Mouse (Mus musculus): ENCODE measurements at regions not wholly inside any gene's neighbourhood (a gene's known extent, or its start where the extent isn't known, plus 50 kb on each side); places are given as distances from the start of the nearest gene placed in this dataset.

GRCm38 (mm10) chr16:86347753-86348152, 446.1 kb upstream of the Adamts5 start:
- no peak overlapping the region for H3K4me2 ChIP-seq (replicated peaks; ENCODE audit: low read depth, low read length)
- H3K36me3 ChIP-seq (ENCODE audit: control insufficient read depth, insufficient read depth, low read length) = no peaks in the 10 kb centered on the region
- H3K9ac ChIP-seq (replicated peaks; ENCODE audit: low read depth, low read length) = no peak overlapping the region
- 87% methylated on average over 5 of the region's 5 CpGs for WGBS
- no peak overlapping the region for H3K27ac ChIP-seq (ENCODE audit: low read length)
- H3K27me3 ChIP-seq (ENCODE audit: control insufficient read depth, insufficient read depth, low read length) = no peaks in the 10 kb centered on the region
- H3K4me1 ChIP-seq (ENCODE audit: control insufficient read depth, insufficient read depth, low read length) = no peaks in the 10 kb centered on the region
- H3K9me3 ChIP-seq (ENCODE audit: control insufficient read depth, low read depth, low read length) = no peaks in the 10 kb centered on the region
- ATAC-seq (ENCODE audit: insufficient number of reproducible peaks, insufficient read depth, low FRiP score, low read depth) = no peak
- no peak overlapping the region for H3K4me3 ChIP-seq (ENCODE audit: low read depth, low read length)

DNA sequence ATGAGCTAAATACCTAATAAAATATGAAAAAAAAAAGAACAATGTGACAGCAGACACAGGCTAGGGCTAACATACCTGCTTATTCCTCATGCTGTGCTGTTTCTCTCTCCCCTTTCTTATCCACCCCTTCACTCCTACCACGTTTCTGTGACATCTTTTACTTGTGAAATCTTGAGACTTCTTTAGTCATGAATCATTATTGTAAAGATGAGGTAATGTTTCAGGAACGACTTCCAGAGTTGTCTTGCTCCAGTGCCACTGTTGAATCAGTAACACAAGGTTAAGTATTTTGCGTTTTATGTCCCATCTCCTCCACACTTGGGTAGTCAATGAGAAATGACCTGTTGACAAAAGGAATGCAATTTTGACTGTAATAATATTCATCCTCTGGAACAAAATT, 445.3 kb upstream of the Adamts5 start:
- Histone ChIP-seq H3K27ac (ENCODE audit: low read length) (no peak overlapping the region), H3K4me2 (replicated peaks; ENCODE audit: low read depth, low read length) (no peak overlapping the region), H3K9me3 (ENCODE audit: control insufficient read depth, low read depth, low read length) (no peaks in the 10 kb centered on the region), H3K4me1 (ENCODE audit: control insufficient read depth, insufficient read depth, low read length) (no peaks in the 10 kb centered on the region), H3K4me3 (ENCODE audit: low read depth, low read length) (no peak overlapping the region), H3K9ac (replicated peaks; ENCODE audit: low read depth, low read length) (no peak overlapping the region), H3K36me3 (ENCODE audit: control insufficient read depth, insufficient read depth, low read length) (no peaks in the 10 kb centered on the region), H3K27me3 (ENCODE audit: control insufficient read depth, insufficient read depth, low read length) (no peaks in the 10 kb centered on the region)
- 60% methylated on average over 3 of the region's 3 CpGs for WGBS
- ATAC-seq (ENCODE audit: insufficient number of reproducible peaks, insufficient read depth, low FRiP score, low read depth) = no peak

DNA sequence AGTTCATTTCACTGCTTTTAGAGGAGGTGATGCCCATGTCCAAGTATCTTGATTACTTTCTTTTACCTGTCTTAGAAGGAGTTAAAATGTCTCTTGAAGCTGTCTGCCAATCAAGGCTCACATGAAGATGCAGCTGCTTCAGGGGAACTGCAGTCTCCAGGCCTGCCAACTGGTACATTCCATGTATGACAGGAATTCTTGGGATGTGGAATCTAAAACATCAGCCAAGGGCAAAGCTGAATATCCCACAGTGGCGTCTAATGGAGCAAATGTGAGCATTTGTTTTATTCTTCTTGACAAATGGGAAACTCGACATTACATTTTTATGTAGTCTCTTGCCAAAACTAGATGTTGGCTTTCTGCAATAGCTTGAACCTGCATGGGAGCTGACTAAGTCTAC, 438.7 kb upstream of the Adamts5 start:
- WGBS = 64% methylated on average over 2 of the region's 2 CpGs
- H3K36me3 ChIP-seq (ENCODE audit: control insufficient read depth, insufficient read depth, low read length) = no peaks in the 10 kb centered on the region
- no peaks in the 10 kb centered on the region for H3K4me1 ChIP-seq (ENCODE audit: control insufficient read depth, insufficient read depth, low read length)
- H3K9ac ChIP-seq (replicated peaks; ENCODE audit: low read depth, low read length) = no peak overlapping the region
- ATAC-seq (ENCODE audit: insufficient number of reproducible peaks, insufficient read depth, low FRiP score, low read depth) = no peak
- H3K27me3 ChIP-seq (ENCODE audit: control insufficient read depth, insufficient read depth, low read length) = no peaks in the 10 kb centered on the region
- no peak overlapping the region for H3K4me2 ChIP-seq (replicated peaks; ENCODE audit: low read depth, low read length)
- H3K9me3 ChIP-seq (ENCODE audit: control insufficient read depth, low read depth, low read length) = no peaks in the 10 kb centered on the region
- H3K27ac ChIP-seq (ENCODE audit: low read length) = no peak overlapping the region
- H3K4me3 ChIP-seq (ENCODE audit: low read depth, low read length) = no peak overlapping the region

DNA sequence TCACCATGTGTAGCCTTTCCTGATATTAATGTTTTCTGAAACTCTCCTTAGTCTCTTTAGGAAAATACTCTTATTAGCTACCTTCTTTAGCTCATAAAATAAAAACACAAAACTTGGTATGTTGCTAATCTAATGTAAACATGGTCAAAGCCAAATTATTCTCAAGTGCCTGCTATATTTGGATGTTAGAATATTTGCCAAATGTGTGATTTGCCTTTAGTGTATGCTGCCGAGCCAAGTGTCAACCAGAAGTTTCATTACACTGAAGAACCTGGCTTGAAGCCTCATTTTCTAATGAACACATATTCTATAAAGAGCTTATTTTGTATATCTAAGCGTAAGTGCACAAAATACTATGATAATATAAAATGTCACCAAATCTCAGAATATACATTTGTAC, 423.8 kb upstream of the Adamts5 start:
- Histone ChIP-seq H3K27ac (ENCODE audit: low read length) (no peak overlapping the region), H3K27me3 (ENCODE audit: control insufficient read depth, insufficient read depth, low read length) (no peaks in the 10 kb centered on the region), H3K4me2 (replicated peaks; ENCODE audit: low read depth, low read length) (no peak overlapping the region), H3K4me3 (ENCODE audit: low read depth, low read length) (no peak overlapping the region), H3K36me3 (ENCODE audit: control insufficient read depth, insufficient read depth, low read length) (no peaks in the 10 kb centered on the region), H3K9ac (replicated peaks; ENCODE audit: low read depth, low read length) (no peak overlapping the region), H3K4me1 (ENCODE audit: control insufficient read depth, insufficient read depth, low read length) (no peaks in the 10 kb centered on the region), H3K9me3 (ENCODE audit: control insufficient read depth, low read depth, low read length) (no peaks in the 10 kb centered on the region)
- ATAC-seq (ENCODE audit: insufficient number of reproducible peaks, insufficient read depth, low FRiP score, low read depth) = no peak
- 52% methylated on average over 2 of the region's 2 CpGs for WGBS

DNA sequence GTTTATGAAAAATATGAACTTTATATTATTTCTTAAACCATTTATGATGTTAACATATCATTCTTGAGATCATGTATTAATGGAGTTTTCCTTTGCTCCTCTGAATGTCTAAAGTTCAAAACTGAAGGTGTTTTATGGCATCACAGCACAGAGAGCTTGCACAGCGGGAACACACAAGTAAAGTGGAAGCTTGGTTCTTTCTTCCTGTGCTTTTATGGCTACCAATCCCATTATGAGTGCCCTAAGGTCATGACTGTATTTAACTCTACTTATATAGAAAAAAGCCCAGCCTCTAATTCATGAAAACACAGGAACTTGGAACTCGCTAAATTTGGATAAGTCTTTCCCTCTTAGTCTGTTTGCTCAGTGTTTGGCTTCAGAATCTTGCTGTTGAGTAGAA, 417.3 kb upstream of the Adamts5 start:
- ATAC-seq (ENCODE audit: insufficient number of reproducible peaks, insufficient read depth, low FRiP score, low read depth) = no peak
- no peak overlapping the region for H3K27ac ChIP-seq (ENCODE audit: low read length)
- 49% methylated on average over 2 of the region's 2 CpGs for WGBS
- no peak overlapping the region for H3K4me3 ChIP-seq (ENCODE audit: low read depth, low read length)
- H3K9me3 ChIP-seq (ENCODE audit: control insufficient read depth, low read depth, low read length) = no peaks in the 10 kb centered on the region
- no peaks in the 10 kb centered on the region for H3K27me3 ChIP-seq (ENCODE audit: control insufficient read depth, insufficient read depth, low read length)
- no peak overlapping the region for H3K9ac ChIP-seq (replicated peaks; ENCODE audit: low read depth, low read length)
- no peaks in the 10 kb centered on the region for H3K36me3 ChIP-seq (ENCODE audit: control insufficient read depth, insufficient read depth, low read length)
- H3K4me1 ChIP-seq (ENCODE audit: control insufficient read depth, insufficient read depth, low read length) = no peaks in the 10 kb centered on the region
- no peak overlapping the region for H3K4me2 ChIP-seq (replicated peaks; ENCODE audit: low read depth, low read length)

- Histone ChIP-seq H3K27me3 (ENCODE audit: control insufficient read depth, insufficient read depth, low read length) (no peaks in the 10 kb centered on the region), H3K9ac (replicated peaks; ENCODE audit: low read depth, low read length) (no peak overlapping the region), H3K4me2 (replicated peaks; ENCODE audit: low read depth, low read length) (no peak overlapping the region), H3K4me1 (ENCODE audit: control insufficient read depth, insufficient read depth, low read length) (no peaks in the 10 kb centered on the region), H3K27ac (ENCODE audit: low read length) (no peak overlapping the region), H3K4me3 (ENCODE audit: low read depth, low read length) (no peak overlapping the region), H3K36me3 (ENCODE audit: control insufficient read depth, insufficient read depth, low read length) (no peaks in the 10 kb centered on the region), H3K9me3 (ENCODE audit: control insufficient read depth, low read depth, low read length) (no peaks in the 10 kb centered on the region)
- ATAC-seq (ENCODE audit: insufficient number of reproducible peaks, insufficient read depth, low FRiP score, low read depth) = no peak
- WGBS = 68% methylated on average over 2 of the region's 2 CpGs
These were observed 408.1 kb upstream of the Adamts5 start for GRCm38 (mm10) chr16:86309696-86310095.

GRCm38 (mm10) chr16:86303869-86304268, 402.2 kb upstream of the Adamts5 start:
- no peaks in the 10 kb centered on the region for H3K27me3 ChIP-seq (ENCODE audit: control insufficient read depth, insufficient read depth, low read length)
- no peak overlapping the region for H3K27ac ChIP-seq (ENCODE audit: low read length)
- H3K4me1 ChIP-seq (ENCODE audit: control insufficient read depth, insufficient read depth, low read length) = no peaks in the 10 kb centered on the region
- H3K4me3 ChIP-seq (ENCODE audit: low read depth, low read length) = no peak overlapping the region
- no peak overlapping the region for H3K9ac ChIP-seq (replicated peaks; ENCODE audit: low read depth, low read length)
- WGBS = 82% methylated on average over 2 of the region's 2 CpGs
- no peaks in the 10 kb centered on the region for H3K36me3 ChIP-seq (ENCODE audit: control insufficient read depth, insufficient read depth, low read length)
- no peak overlapping the region for H3K4me2 ChIP-seq (replicated peaks; ENCODE audit: low read depth, low read length)
- ATAC-seq (ENCODE audit: insufficient number of reproducible peaks, insufficient read depth, low FRiP score, low read depth) = no peak
- H3K9me3 ChIP-seq (ENCODE audit: control insufficient read depth, low read depth, low read length) = no peaks in the 10 kb centered on the region

- H3K4me1 ChIP-seq (ENCODE audit: control insufficient read depth, insufficient read depth, low read length) = no peaks in the 10 kb centered on the region
- WGBS = 67% methylated on average over 3 of the region's 3 CpGs
- no peaks in the 10 kb centered on the region for H3K36me3 ChIP-seq (ENCODE audit: control insufficient read depth, insufficient read depth, low read length)
- no peak overlapping the region for H3K4me3 ChIP-seq (ENCODE audit: low read depth, low read length)
- no peak overlapping the region for H3K4me2 ChIP-seq (replicated peaks; ENCODE audit: low read depth, low read length)
- H3K27ac ChIP-seq (ENCODE audit: low read length) = no peak overlapping the region
- H3K9me3 ChIP-seq (ENCODE audit: control insufficient read depth, low read depth, low read length) = no peaks in the 10 kb centered on the region
- H3K27me3 ChIP-seq (ENCODE audit: control insufficient read depth, insufficient read depth, low read length) = no peaks in the 10 kb centered on the region
- no peak for ATAC-seq (ENCODE audit: insufficient number of reproducible peaks, insufficient read depth, low FRiP score, low read depth)
- H3K9ac ChIP-seq (replicated peaks; ENCODE audit: low read depth, low read length) = no peak overlapping the region
These were observed 401.0 kb upstream of the Adamts5 start for GRCm38 (mm10) chr16:86302451-86303145.

DNA sequence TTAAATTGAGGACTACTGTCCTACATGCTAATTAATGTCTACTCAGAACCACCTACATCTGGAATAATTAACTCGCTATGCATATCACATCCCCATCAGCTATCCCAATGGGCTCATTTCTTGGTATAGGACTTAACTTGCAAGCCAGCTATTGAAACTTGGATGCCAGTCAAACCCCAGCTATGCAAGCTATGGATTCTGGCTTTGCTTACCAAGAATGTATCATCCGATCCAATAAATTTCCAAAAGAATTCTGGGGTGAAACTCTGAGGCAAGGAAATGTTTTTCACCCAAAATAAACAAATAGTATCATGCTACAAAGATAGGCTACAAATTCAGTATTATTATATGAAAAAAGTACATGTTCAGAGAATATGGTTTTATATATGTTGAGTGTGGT, 392.8 kb upstream of the Adamts5 start:
- H3K9me3 ChIP-seq (ENCODE audit: control insufficient read depth, low read depth, low read length) = no peaks in the 10 kb centered on the region
- H3K9ac ChIP-seq (replicated peaks; ENCODE audit: low read depth, low read length) = no peak overlapping the region
- H3K4me3 ChIP-seq (ENCODE audit: low read depth, low read length) = no peak overlapping the region
- H3K36me3 ChIP-seq (ENCODE audit: control insufficient read depth, insufficient read depth, low read length) = no peaks in the 10 kb centered on the region
- ATAC-seq (ENCODE audit: insufficient number of reproducible peaks, insufficient read depth, low FRiP score, low read depth) = no peak
- WGBS = 89% methylated on average over 2 of the region's 2 CpGs
- no peak overlapping the region for H3K27ac ChIP-seq (ENCODE audit: low read length)
- H3K4me1 ChIP-seq (ENCODE audit: control insufficient read depth, insufficient read depth, low read length) = no peaks in the 10 kb centered on the region
- no peak overlapping the region for H3K4me2 ChIP-seq (replicated peaks; ENCODE audit: low read depth, low read length)
- no peaks in the 10 kb centered on the region for H3K27me3 ChIP-seq (ENCODE audit: control insufficient read depth, insufficient read depth, low read length)
